In genomic region chr6:18024133-18024794, GRCm38 (mm10) we compare ENCODE assay signal across 29 mouse cellular contexts. TPM values are rescaled to one million over a fixed set of nuclear protein-coding genes. Genes with fewer than 3 reads are reported as not detected.
DNase-seq lines count a peak whose midpoint lies in the region; ATAC-seq and TF ChIP-seq lines count a peak whose summit lies in the region.
"Had no signal": no experiment of that assay in that cellular context is flagged by ENCODE, and none has a peak within 500 bp of the region (broad histone marks: within the 10 kb centered on the region; RNA-seq: fewer than 3 reads in every experiment).

No protein-coding gene starts in this region.

- no peak overlapping the region for H3K9ac ChIP-seq in lung, embryonic 16.5 days (ENCODE audit: low read length)
- H3K9ac ChIP-seq in neural tube, embryonic 14.5 days (replicated peaks; ENCODE audit: low read depth, low read length), result no peak overlapping the region
- H3K9ac ChIP-seq: forebrain, embryonic 13.5 days; heart, embryonic 13.5 days; hindbrain, embryonic 12.5 days; hindbrain, embryonic 15.5 days had no signal

- no peaks in the 10 kb centered on the region for H3K9me3 ChIP-seq in lung, embryonic 16.5 days (ENCODE audit: control insufficient read depth, low read length)
- no peaks in the 10 kb centered on the region for H3K9me3 ChIP-seq in neural tube, embryonic 14.5 days (ENCODE audit: control insufficient read depth, low read length)
- H3K9me3 ChIP-seq: forebrain, embryonic 10.5 days; forebrain, embryonic 13.5 days; G1E; heart, embryonic 10.5 days; heart, embryonic 13.5 days; hindbrain, embryonic 12.5 days; hindbrain, embryonic 15.5 days had no signal

- no peak overlapping the region for H3K27ac ChIP-seq in lung, embryonic 16.5 days (ENCODE audit: low read length)
- H3K27ac ChIP-seq in neural tube, embryonic 14.5 days (ENCODE audit: low read depth, low read length), result no peak overlapping the region
- H3K27ac ChIP-seq: forebrain, embryonic 10.5 days; forebrain, embryonic 13.5 days; heart, adult 2 months; heart, embryonic 10.5 days; heart, embryonic 13.5 days; hindbrain, embryonic 12.5 days; hindbrain, embryonic 15.5 days had no signal

- no peaks in the 10 kb centered on the region for H3K4me1 ChIP-seq in lung, embryonic 16.5 days (replicated peaks; ENCODE audit: control insufficient read depth, insufficient read depth, low read length)
- no peaks in the 10 kb centered on the region for H3K4me1 ChIP-seq in lung, adult 2 months (ENCODE audit: control insufficient read depth, insufficient read depth, low read length)
- no peaks in the 10 kb centered on the region for H3K4me1 ChIP-seq in neural tube, embryonic 14.5 days (ENCODE audit: control insufficient read depth, insufficient read depth, low read length)
- H3K4me1 ChIP-seq: forebrain, embryonic 10.5 days; forebrain, embryonic 13.5 days; heart, embryonic 10.5 days; heart, embryonic 13.5 days; hindbrain, embryonic 12.5 days; hindbrain, embryonic 15.5 days had no signal

- 79% methylated on average over 8 of the region's 8 CpGs for WGBS in lung, embryonic 16.5 days
- 79% methylated on average over 8 of the region's 8 CpGs for WGBS in lung, adult 2 months
- 66% methylated on average over 8 of the region's 8 CpGs for WGBS in neural tube, embryonic 14.5 days

- H3K27me3 ChIP-seq in lung, embryonic 16.5 days (ENCODE audit: control insufficient read depth, insufficient read depth, low read depth, low read length), result peaks cover 6% of the 10 kb centered on the region; the same call in 1 of the 2 replicates
- H3K27me3 ChIP-seq in neural tube, embryonic 14.5 days (ENCODE audit: control insufficient read depth, insufficient read depth, low read length), result 0 out of 2 replicates have a peak, but pooled peaks cover 2% of the 10 kb centered on the region
- H3K27me3 ChIP-seq: CH12.LX, Patski had no signal

- DNase-seq in lung, adult 2 months, result no peak
- DNase-seq in neural tube, embryonic 10.5 days (ENCODE audit: extremely low spot score, low spot score), result no peak
- DNase-seq in retina, postnatal 1 day, result peak; percentile 6
- DNase-seq in adrenal gland, postnatal 25 days, result no peak
- DNase-seq: adrenal gland, postnatal 10 days; B cell, adult 2 months; cerebellum, adult 11-12 months; cerebellum, adult 8-10 months; cerebellum, postnatal 10 days; cerebellum, postnatal 36 days; embryo, embryonic 11 days; gastrocnemius, postnatal 10 days; gastrocnemius, postnatal 36 days; heart, adult 2 months; heart, postnatal 14 days; heart, postnatal 4 days had no signal

- no peak overlapping the region for H3K4me3 ChIP-seq in lung, embryonic 16.5 days (ENCODE audit: low read length)
- H3K4me3 ChIP-seq in lung, adult 2 months (replicated peaks; ENCODE audit: extremely low read depth, low read depth, low read length), result no peak overlapping the region
- H3K4me3 ChIP-seq in neural tube, embryonic 14.5 days (ENCODE audit: low read depth, low read length), result no peak overlapping the region
- H3K4me3 ChIP-seq: forebrain, embryonic 10.5 days; forebrain, embryonic 13.5 days; heart, adult 2 months; heart, embryonic 10.5 days; heart, embryonic 13.5 days; hindbrain, embryonic 12.5 days; hindbrain, embryonic 15.5 days had no signal

- 0 out of 2 replicates have a peak overlapping the region, but pooled peaks have one; percentile 2 for H3K4me2 ChIP-seq in lung, embryonic 16.5 days (ENCODE audit: low read depth, low read length)
- H3K4me2 ChIP-seq in neural tube, embryonic 14.5 days (ENCODE audit: low read depth, low read length), result no peak overlapping the region
- H3K4me2 ChIP-seq: forebrain, embryonic 13.5 days; heart, embryonic 13.5 days; hindbrain, embryonic 12.5 days; hindbrain, embryonic 15.5 days had no signal

- no peaks in the 10 kb centered on the region for H3K36me3 ChIP-seq in lung, embryonic 16.5 days (ENCODE audit: control insufficient read depth, insufficient read depth, low read length)
- no peaks in the 10 kb centered on the region for H3K36me3 ChIP-seq in neural tube, embryonic 14.5 days (ENCODE audit: control insufficient read depth, insufficient read depth, low read length)
- H3K36me3 ChIP-seq: forebrain, embryonic 10.5 days; G1E; heart, embryonic 10.5 days; heart, embryonic 13.5 days; hindbrain, embryonic 12.5 days; hindbrain, embryonic 15.5 days had no signal

- TF ChIP-seq CTCF in lung, adult 2 months (IDR thresholded peaks at IDR 0.05; ENCODE audit: insufficient read depth, low read length), result no peak

- ATAC-seq in lung, embryonic 16.5 days (ENCODE audit: low read depth), result no peak
- peak; percentile 63; the same call in 1 of the 2 replicates for ATAC-seq in neural tube, embryonic 14.5 days (ENCODE audit: low read depth)
- ATAC-seq: forebrain, embryonic 13.5 days; forebrain, embryonic 16.5 days; Patski had no signal

- no peak for TF ChIP-seq POLR2A in lung, adult 2 months (IDR thresholded peaks at IDR 0.05; ENCODE audit: borderline replicate concordance, extremely low read depth, low read depth, low read length)

RNA-seq across cellular contexts. Expression of gene Wnt2, which starts 6.1 kb away (rescaled TPM):
- polyA plus RNA-seq in lung, embryonic 16.5 days (2015; fragmentation: Nextera tagmentation; extraction: Ambion mirVana), result 76.8 and 77.2 TPM in 2 replicates
- 14.8 and 15.0 TPM in 2 replicates for polyA plus RNA-seq in lung, adult 2 months (2012; rRNA removed)
- 0.60 and 0.64 TPM in 2 replicates for polyA plus RNA-seq in neural tube, embryonic 14.5 days (2014; fragmentation: Nextera tagmentation; extraction: Ambion mirVana)
- total RNA-seq in adrenal gland, postnatal 25 days (2021), result 0.12 and 0.38 TPM in 2 replicates
- total RNA-seq: CH12.LX; granulocyte monocyte progenitor cell, adult 5-6 weeks had no signal
- polyA plus RNA-seq: forebrain, embryonic 13.5 days; hindbrain, embryonic 15.5 days; Patski had no signal
